Mouse (Mus musculus) testis, adult 2 months (tissue): ENCODE measurements around the gene Mrpl51. TPM values are rescaled to one million over a fixed set of nuclear protein-coding genes. Genes with fewer than 3 reads are reported as not detected.

Experiments
- H3K27ac ChIP-seq: fragments of 200-500 bp; 2 replicates; pipeline ENCODE4 v1.5.1; 2012; ENCODE audit warnings: low read depth, low read length; ENCODE audit not compliant: control insufficient read depth, insufficient read depth
- H3K27me3 ChIP-seq: fragments of 200-500 bp; 2 replicates; pipeline ENCODE4 v1.6.1; 2012; ENCODE audit warnings: mild to moderate bottlenecking, low read length, moderate library complexity; ENCODE audit not compliant: control insufficient read depth, insufficient read depth
- H3K36me3 ChIP-seq: fragments of 200-500 bp; 2 replicates; pipeline ENCODE4 v1.6.1; 2012; ENCODE audit warnings: mild to moderate bottlenecking, low read length; ENCODE audit not compliant: control insufficient read depth, insufficient read depth
- H3K4me1 ChIP-seq: fragments of 200-500 bp; 2 replicates; pipeline ENCODE4 v1.6.1; 2012; ENCODE audit warnings: low read length; ENCODE audit not compliant: control insufficient read depth, insufficient read depth
- H3K4me3 ChIP-seq: fragments of 200-500 bp; 2 replicates; pipeline ENCODE4 v1.5.1; 2012; ENCODE audit warnings: low read depth, mild to moderate bottlenecking, low read length, moderate library complexity, mixed read lengths; ENCODE audit not compliant: control insufficient read depth
- CTCF ChIP-seq: fragments of 200-500 bp; IDR thresholded peaks from 2 replicates; pipeline ENCODE4 v1.5.1; 2012; ENCODE audit warnings: low read depth, mild to moderate bottlenecking, inconsistent platforms, low read length, moderate library complexity; ENCODE audit not compliant: control insufficient read depth, insufficient read depth, insufficient replicate concordance
- POLR2A ChIP-seq: fragments of 200-500 bp; IDR thresholded peaks from 2 replicates; pipeline ENCODE4 v1.6.1; 2012; ENCODE audit warnings: low read depth, mild to moderate bottlenecking, inconsistent platforms, low read length, moderate library complexity; ENCODE audit not compliant: control insufficient read depth
- polyA plus RNA-seq: library from polyadenylated mRNA; depleted of rRNA; stranded (reverse); fragments of >200 nt; gene quantifications from 2 replicates; pipeline ENCODE4 v1.2.3, GENCODE M21; 2012

Gene Mrpl51
- polyA plus RNA-seq, 1 experiment = 171 TPM

DNA sequence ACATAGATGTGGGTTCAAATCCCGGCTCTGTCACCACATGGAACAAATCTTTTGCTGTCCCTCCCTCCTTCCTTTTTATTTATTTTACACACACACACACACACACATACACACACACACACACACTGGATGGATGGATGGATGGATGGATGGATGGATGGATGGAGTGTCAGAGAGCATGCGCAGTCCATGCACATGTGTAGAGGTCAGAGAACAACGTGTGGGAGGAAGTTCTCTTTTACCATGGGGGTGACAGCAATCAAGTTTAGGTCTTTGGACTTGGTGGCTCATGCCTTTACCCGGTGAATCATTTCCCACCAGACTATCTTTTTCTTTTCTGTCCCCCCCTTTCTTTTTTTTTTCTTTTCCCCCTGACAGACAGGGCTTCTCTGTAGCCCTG is 37.9 kb upstream of the Mrpl51 start:
- H3K27ac ChIP-seq = no peak overlapping the region
- peaks cover 5% of the 10 kb centered on the region for H3K4me1 ChIP-seq
- peaks cover 2% of the 10 kb centered on the region for H3K36me3 ChIP-seq
- no peaks in the 10 kb centered on the region for H3K27me3 ChIP-seq
- H3K4me3 ChIP-seq = no peak overlapping the region
- TF ChIP-seq POLR2A = no peak
- TF ChIP-seq CTCF = no peak

GRCm38 (mm10) chr6:125154550-125154949 is 37.1 kb upstream of the Mrpl51 start:
- Histone ChIP-seq H3K36me3 (peaks cover 2% of the 10 kb centered on the region), H3K4me3 (no peak overlapping the region), H3K27ac (no peak overlapping the region), H3K4me1 (peaks cover 2% of the 10 kb centered on the region), H3K27me3 (no peaks in the 10 kb centered on the region)
- TF ChIP-seq CTCF (no peak), POLR2A (no peak)

GRCm38 (mm10) chr6:125155262-125155661 is 36.3 kb upstream of the Mrpl51 start:
- Histone ChIP-seq H3K36me3 (peaks cover 3% of the 10 kb centered on the region), H3K27ac (no peak overlapping the region), H3K27me3 (no peaks in the 10 kb centered on the region), H3K4me1 (no peaks in the 10 kb centered on the region), H3K4me3 (no peak overlapping the region)
- TF ChIP-seq POLR2A (no peak), CTCF (no peak)

GRCm38 (mm10) chr6:125156491-125156890 is 35.1 kb upstream of the Mrpl51 start:
- H3K27ac ChIP-seq = no peak overlapping the region
- no peak overlapping the region for H3K4me3 ChIP-seq
- no peak for TF ChIP-seq POLR2A
- no peak for TF ChIP-seq CTCF
- H3K36me3 ChIP-seq = peaks cover 2% of the 10 kb centered on the region
- no peaks in the 10 kb centered on the region for H3K27me3 ChIP-seq
- H3K4me1 ChIP-seq = no peaks in the 10 kb centered on the region

GRCm38 (mm10) chr6:125156903-125157614 is 34.5 kb upstream of the Mrpl51 start:
- Histone ChIP-seq H3K4me1 (no peaks in the 10 kb centered on the region), H3K27me3 (no peaks in the 10 kb centered on the region), H3K4me3 (no peak overlapping the region), H3K27ac (no peak overlapping the region), H3K36me3 (peaks cover 3% of the 10 kb centered on the region)
- no peak for TF ChIP-seq CTCF
- TF ChIP-seq POLR2A = no peak

DNA sequence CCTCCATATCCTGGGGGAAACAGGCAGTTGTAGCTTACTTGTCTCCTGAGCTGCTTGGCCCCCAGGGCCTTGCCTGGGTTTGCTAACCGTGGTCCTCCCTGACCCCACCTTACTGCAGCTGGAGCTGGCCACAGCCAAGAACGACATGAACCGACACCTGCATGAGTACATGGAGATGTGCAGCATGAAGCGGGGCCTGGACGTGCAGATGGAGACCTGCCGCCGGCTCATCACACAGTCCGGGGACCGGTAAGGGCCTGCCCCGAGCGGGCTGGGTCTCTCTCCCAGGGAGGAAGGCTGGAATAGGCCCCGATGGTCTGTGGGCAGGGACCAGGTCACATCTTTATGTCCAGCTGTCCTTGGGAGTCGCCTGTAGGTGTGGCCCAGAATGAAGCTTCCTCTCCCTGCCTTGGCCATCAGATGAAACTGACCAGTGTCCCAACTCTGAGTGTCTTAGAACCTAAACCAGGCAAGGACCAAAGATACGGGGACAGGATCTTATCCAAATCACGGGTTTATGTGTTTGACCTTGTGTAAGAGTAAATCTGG is 32.6 kb upstream of the Mrpl51 start:
- TF ChIP-seq CTCF (no peak), POLR2A (no peak)
- H3K4me1 ChIP-seq = peaks cover 4% of the 10 kb centered on the region
- no peak overlapping the region; the same call in 1 of the 2 replicates for H3K27ac ChIP-seq
- no peaks in the 10 kb centered on the region for H3K27me3 ChIP-seq
- H3K4me3 ChIP-seq = no peak overlapping the region
- peaks cover 3% of the 10 kb centered on the region for H3K36me3 ChIP-seq

GRCm38 (mm10) chr6:125159773-125160557 is 31.6 kb upstream of the Mrpl51 start:
- no peak overlapping the region for H3K4me3 ChIP-seq
- H3K36me3 ChIP-seq = peaks cover 3% of the 10 kb centered on the region
- TF ChIP-seq CTCF (no peak), POLR2A (no peak)
- peak overlapping the region; percentile 33; the same call in 1 of the 2 replicates for H3K27ac ChIP-seq
- H3K27me3 ChIP-seq = no peaks in the 10 kb centered on the region
- peaks cover 11% of the 10 kb centered on the region for H3K4me1 ChIP-seq
